Mouse (Mus musculus): Measurements from ENCODE around the gene Wdfy3. TPM values are rescaled to one million over a fixed set of nuclear protein-coding genes. Genes with fewer than 3 reads are reported as not detected.
"Not testable (repeated sequence)": the region's sequence is repeated elsewhere in the genome, so short reads cannot be mapped to it uniquely, and the experiment has no call there.

Wdfy3 gene
- total RNA-seq, 2 experiments from 2014 or later, result 36.0 to 49.3 TPM

- no peak for DNase-seq
Observed at GRCm38 (mm10) chr5:101945731-101946130, 124.0 kb downstream of the Wdfy3 start.

GRCm38 (mm10) chr5:101937909-101938596 is 131.7 kb downstream of the Wdfy3 start:
- DNase-seq, result no peak

GRCm38 (mm10) chr5:101937362-101937761 is 132.4 kb downstream of the Wdfy3 start:
- DNase-seq, result no peak

GRCm38 (mm10) chr5:101935893-101936292 is 133.8 kb downstream of the Wdfy3 start:
- DNase-seq, result peak; percentile 42

GRCm38 (mm10) chr5:101934629-101935028 is 135.1 kb downstream of the Wdfy3 start:
- no peak for DNase-seq

GRCm38 (mm10) chr5:101932971-101933810 is 136.5 kb downstream of the Wdfy3 start:
- no peak for DNase-seq

- DNase-seq, result no peak
Observed at GRCm38 (mm10) chr5:101931997-101932396, 137.7 kb downstream of the Wdfy3 start.

GRCm38 (mm10) chr5:101926311-101926710 is 143.4 kb downstream of the Wdfy3 start:
- DNase-seq, result peak; percentile 42

GRCm38 (mm10) chr5:101923710-101924109 is 146.0 kb downstream of the Wdfy3 start:
- peak; percentile 14 for DNase-seq

GRCm38 (mm10) chr5:101919559-101919958 is 150.2 kb downstream of the Wdfy3 start:
- no peak for DNase-seq

- DNase-seq, result no peak
Observed at GRCm38 (mm10) chr5:101909468-101909867, 160.3 kb downstream of the Wdfy3 start.

- no peak for DNase-seq
Observed at GRCm38 (mm10) chr5:101905624-101906023, 164.1 kb downstream of the Wdfy3 start.

- not testable (repeated sequence) for DNase-seq
Observed at GRCm38 (mm10) chr5:101904841-101905240, 164.9 kb downstream of the Wdfy3 start.

- DNase-seq, result no peak
Observed at GRCm38 (mm10) chr5:101902686-101903085, 167.0 kb downstream of the Wdfy3 start.

GRCm38 (mm10) chr5:101899981-101900380 is 169.7 kb downstream of the Wdfy3 start:
- no peak for DNase-seq

- no peak for DNase-seq
Observed at GRCm38 (mm10) chr5:101896784-101897183, 172.9 kb downstream of the Wdfy3 start.

- peak; percentile 31 for DNase-seq
Observed at GRCm38 (mm10) chr5:101895717-101896645, 173.7 kb downstream of the Wdfy3 start.

GRCm38 (mm10) chr5:101895119-101895518 is 174.6 kb downstream of the Wdfy3 start:
- peak; percentile 46 for DNase-seq

GRCm38 (mm10) chr5:101893820-101894515 is 175.8 kb downstream of the Wdfy3 start:
- peak; percentile 38 for DNase-seq

GRCm38 (mm10) chr5:101891694-101892416 is 177.9 kb downstream of the Wdfy3 start:
- no peak for DNase-seq

- no peak for DNase-seq
Observed at GRCm38 (mm10) chr5:101887989-101888388, 181.7 kb downstream of the Wdfy3 start.
